Mouse (Mus musculus) hindbrain, embryonic 10.5 days (tissue): Measurements from ENCODE around the gene Evpl. TPM values are rescaled to one million over a fixed set of nuclear protein-coding genes. Genes with fewer than 3 reads are reported as not detected.
"Not testable (repeated sequence)": the region's sequence is repeated elsewhere in the genome, so short reads cannot be mapped to it uniquely, and the experiment has no call there.

Experiments
- DNase-seq: peaks from one replicate; pipeline ENCODE4 v3.0.0-alpha.2; 2017; ENCODE audit warnings: low spot score
- H3K27ac ChIP-seq: fragments of 300-500 bp; sonication (generic); 2 replicates; pipeline ENCODE4 v1.5.1; 2016; ENCODE audit warnings: mild to moderate bottlenecking, moderate library complexity
- H3K27me3 ChIP-seq: fragments of 300-500 bp; sonication (generic); 2 replicates; pipeline ENCODE4 v1.6.1; 2016; ENCODE audit warnings: mild to moderate bottlenecking; ENCODE audit not compliant: poor library complexity, insufficient read depth, severe bottlenecking
- H3K36me3 ChIP-seq: fragments of 300-500 bp; sonication (generic); 2 replicates; pipeline ENCODE4 v1.6.1; 2016; ENCODE audit warnings: mild to moderate bottlenecking, moderate library complexity
- H3K4me1 ChIP-seq: fragments of 300-500 bp; sonication (generic); replicated peaks from 2 replicates; pipeline ENCODE4 v1.6.1; 2016; ENCODE audit warnings: mild to moderate bottlenecking
- H3K4me3 ChIP-seq: fragments of 300-500 bp; sonication (generic); 2 replicates; pipeline ENCODE4 v1.5.1; 2016; ENCODE audit warnings: mild to moderate bottlenecking, moderate library complexity
- H3K9me3 ChIP-seq: fragments of 300-500 bp; sonication (generic); 2 replicates; pipeline ENCODE4 v1.6.1; 2016; ENCODE audit warnings: mild to moderate bottlenecking, moderate library complexity
- WGBS: fragments of 180-500 bp; shearing (Covaris S2); methylation state at CpG from one replicate; pipeline ENCODE4 v1.1.7; 2016; 5-methylcytosine and 5-hydroxymethylcytosine counted together
- polyA plus RNA-seq: library from polyadenylated mRNA; unstranded; fragments of >200 nt; fragmentation: Nextera tagmentation; extraction: Ambion mirVana; gene quantifications from 2 replicates; pipeline ENCODE4 v1.2.1, GENCODE M21; 2016

Evpl gene
- polyA plus RNA-seq, result 0.35 and 0.76 TPM in 2 replicates

GRCm38 (mm10) chr11:116237742-116238395 lies at the start of gene Evpl:
TSS of gene Evpl (minus strand) at chr11:116238077.
- no peak for DNase-seq
- Histone ChIP-seq H3K36me3 (peaks cover 5% of the 10 kb centered on the region), H3K27me3 (peaks cover 53% of the 10 kb centered on the region), H3K4me1 (peaks cover 47% of the 10 kb centered on the region), H3K9me3 (no peaks in the 10 kb centered on the region), H3K4me3 (peak within 1 kb of the TSS; percentile 24), H3K27ac (peak within 1 kb of the TSS; percentile 18; the same call in 1 of the 2 replicates)
- 13% methylated on average over 31 of the region's 31 CpGs for WGBS

- no peak overlapping the region for H3K4me3 ChIP-seq
- peaks cover 13% of the 10 kb centered on the region for H3K4me1 ChIP-seq
- DNase-seq, result no peak
- 76% methylated on average over 5 of the region's 5 CpGs for WGBS
- peaks cover 49% of the 10 kb centered on the region for H3K36me3 ChIP-seq
- H3K27me3 ChIP-seq, result peaks cover 36% of the 10 kb centered on the region
- peak overlapping the region; percentile 2; the same call in 1 of the 2 replicates for H3K27ac ChIP-seq
- H3K9me3 ChIP-seq, result 0 out of 2 replicates have a peak, but pooled peaks cover 2% of the 10 kb centered on the region
These were observed 49.5 kb upstream of the Evpl start for GRCm38 (mm10) chr11:116287351-116287750.

GRCm38 (mm10) chr11:116285770-116286191 lies 47.9 kb upstream of the Evpl start:
- H3K4me3 ChIP-seq, result no peak overlapping the region
- peaks cover 52% of the 10 kb centered on the region for H3K27me3 ChIP-seq
- H3K36me3 ChIP-seq, result peaks cover 35% of the 10 kb centered on the region
- H3K27ac ChIP-seq, result peak overlapping the region; percentile 45
- H3K9me3 ChIP-seq, result 0 out of 2 replicates have a peak, but pooled peaks cover 2% of the 10 kb centered on the region
- no peak for DNase-seq
- peaks cover 29% of the 10 kb centered on the region for H3K4me1 ChIP-seq
- WGBS, result 72% methylated on average over 7 of the region's 7 CpGs

GRCm38 (mm10) chr11:116283982-116284381 lies 46.1 kb upstream of the Evpl start:
- Histone ChIP-seq H3K4me1 (peaks cover 29% of the 10 kb centered on the region), H3K27me3 (peaks cover 64% of the 10 kb centered on the region), H3K27ac (no peak overlapping the region), H3K9me3 (0 out of 2 replicates have a peak, but pooled peaks cover 2% of the 10 kb centered on the region), H3K36me3 (peaks cover 17% of the 10 kb centered on the region), H3K4me3 (no peak overlapping the region)
- 67% methylated on average over 6 of the region's 6 CpGs for WGBS
- no peak for DNase-seq

- peaks cover 8% of the 10 kb centered on the region for H3K36me3 ChIP-seq
- H3K4me1 ChIP-seq, result peaks cover 29% of the 10 kb centered on the region
- H3K27me3 ChIP-seq, result peaks cover 64% of the 10 kb centered on the region
- no peak overlapping the region for H3K27ac ChIP-seq
- 0 out of 2 replicates have a peak, but pooled peaks cover 2% of the 10 kb centered on the region for H3K9me3 ChIP-seq
- no peak for DNase-seq
- WGBS, result 12% methylated on average over 48 of the region's 48 CpGs
- no peak overlapping the region for H3K4me3 ChIP-seq
These were observed 45.1 kb upstream of the Evpl start for GRCm38 (mm10) chr11:116282912-116283521.

- peak; percentile 37 for DNase-seq
- peaks cover 29% of the 10 kb centered on the region for H3K4me1 ChIP-seq
- H3K4me3 ChIP-seq, result peak overlapping the region; percentile 48; the same call in 1 of the 2 replicates
- no peaks in the 10 kb centered on the region; the same call in 1 of the 2 replicates for H3K36me3 ChIP-seq
- 0 out of 2 replicates have a peak, but pooled peaks cover 2% of the 10 kb centered on the region for H3K9me3 ChIP-seq
- WGBS, result 2% methylated on average over 11 of the region's 11 CpGs
- H3K27me3 ChIP-seq, result peaks cover 64% of the 10 kb centered on the region
- no peak overlapping the region for H3K27ac ChIP-seq
These were observed 44.2 kb upstream of the Evpl start for GRCm38 (mm10) chr11:116282089-116282488.

- H3K27me3 ChIP-seq, result peaks cover 64% of the 10 kb centered on the region
- H3K4me3 ChIP-seq, result peak overlapping the region; percentile 48
- 3% methylated on average over 18 of the region's 18 CpGs for WGBS
- no peaks in the 10 kb centered on the region for H3K36me3 ChIP-seq
- peaks cover 29% of the 10 kb centered on the region for H3K4me1 ChIP-seq
- H3K27ac ChIP-seq, result no peak overlapping the region
- 0 out of 2 replicates have a peak, but pooled peaks cover 2% of the 10 kb centered on the region for H3K9me3 ChIP-seq
- no peak for DNase-seq
These were observed 43.8 kb upstream of the Evpl start for GRCm38 (mm10) chr11:116281671-116282070.

GRCm38 (mm10) chr11:116280751-116281663 lies 43.1 kb upstream of the Evpl start, which contains the start of gene Galr2:
TSS of gene Galr2 (plus strand) at chr11:116280939.
- H3K27me3 ChIP-seq, result peaks cover 64% of the 10 kb centered on the region
- H3K27ac ChIP-seq, result no peak within 1 kb of the TSS
- peak within 1 kb of the TSS; percentile 48 for H3K4me3 ChIP-seq
- H3K9me3 ChIP-seq, result 0 out of 2 replicates have a peak, but pooled peaks cover 2% of the 10 kb centered on the region
- peak; percentile 42 for DNase-seq
- WGBS, result 7% methylated on average over 48 of the region's 48 CpGs
- no peaks in the 10 kb centered on the region for H3K36me3 ChIP-seq
- peaks cover 26% of the 10 kb centered on the region for H3K4me1 ChIP-seq

- H3K27me3 ChIP-seq, result peaks cover 26% of the 10 kb centered on the region
- not testable (repeated sequence) for DNase-seq, H3K27ac ChIP-seq, H3K4me3 ChIP-seq, H3K36me3 ChIP-seq, H3K9me3 ChIP-seq
- peaks cover 36% of the 10 kb centered on the region for H3K4me1 ChIP-seq
- WGBS, result 82% methylated on average over 1 of the region's 1 CpGs
These were observed 39.3 kb upstream of the Evpl start for GRCm38 (mm10) chr11:116277184-116277583.

- DNase-seq, result peak; percentile 93
- WGBS, result 5% methylated on average over 32 of the region's 32 CpGs
- no peaks in the 10 kb centered on the region for H3K27me3 ChIP-seq
- peak within 1 kb of the TSS; percentile 94 for H3K27ac ChIP-seq
- peaks cover 34% of the 10 kb centered on the region for H3K36me3 ChIP-seq
- H3K4me3 ChIP-seq, result peak within 1 kb of the TSS; percentile 96
- no peaks in the 10 kb centered on the region for H3K9me3 ChIP-seq
- H3K4me1 ChIP-seq, result peaks cover 22% of the 10 kb centered on the region
These were observed 36.3 kb upstream of the Evpl start, which contains the start of gene Srp68 for GRCm38 (mm10) chr11:116274045-116274666. TSS of gene Srp68 (minus strand) at chr11:116274217.

- Histone ChIP-seq H3K36me3 (peaks cover 40% of the 10 kb centered on the region), H3K27ac (peak overlapping the region; percentile 94), H3K4me1 (peaks cover 22% of the 10 kb centered on the region), H3K4me3 (peak overlapping the region; percentile 96), H3K27me3 (no peaks in the 10 kb centered on the region), H3K9me3 (no peaks in the 10 kb centered on the region)
- under 1% methylated on average over 39 of the region's 39 CpGs for WGBS
- DNase-seq, result no peak
These were observed 35.7 kb upstream of the Evpl start for GRCm38 (mm10) chr11:116273469-116274044.
